Mouse (Mus musculus) thymus, postnatal 4 days (tissue): ENCODE results near the gene Cox7a1.

Experiments
- DNase-seq: peaks from one replicate; pipeline ENCODE4 v3.0.0; 2021

The Cox7a1 gene

DNA sequence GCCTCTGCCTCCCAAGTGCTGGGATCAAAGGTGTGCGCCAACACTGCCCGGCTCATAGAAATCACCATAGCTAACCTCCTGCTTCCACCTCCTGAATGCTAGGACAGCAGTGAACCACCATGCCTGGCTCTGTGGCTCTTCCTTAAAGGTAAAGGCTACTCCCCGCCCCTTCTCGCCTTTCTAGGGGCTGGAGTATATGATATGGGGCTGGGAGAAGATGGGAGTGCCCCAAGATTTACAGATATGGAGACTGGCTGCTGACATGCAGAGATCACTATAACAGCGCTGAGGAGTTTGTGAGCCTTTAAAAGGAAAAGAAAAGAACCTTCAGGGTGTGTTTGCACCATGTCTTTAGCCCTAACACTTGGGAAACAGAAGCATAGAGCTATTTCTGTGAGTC lies 38.3 kb downstream of the Cox7a1 start:
- DNase-seq, result no peak

GRCm38 (mm10) chr7:30224206-30224605 lies 40.3 kb downstream of the Cox7a1 start:
- no peak for DNase-seq

DNA sequence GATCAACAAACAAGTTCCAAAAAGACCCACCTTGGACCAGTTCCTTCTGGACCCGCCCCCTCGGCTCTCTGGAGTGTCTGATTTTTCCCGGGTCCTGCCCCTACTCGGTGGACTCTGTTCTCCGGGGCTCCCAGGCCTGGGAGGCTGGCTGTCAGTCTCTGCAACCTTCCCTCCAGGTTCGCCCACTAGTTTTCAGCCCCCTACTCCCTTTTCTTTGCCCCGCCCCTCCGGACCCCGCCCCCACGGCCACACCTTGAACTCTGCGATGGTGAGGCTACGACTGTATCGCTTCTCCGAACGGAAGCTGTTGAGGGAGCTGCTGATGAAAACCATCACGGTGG lies 47.4 kb downstream of the Cox7a1 start:
- DNase-seq, result no peak

DNA sequence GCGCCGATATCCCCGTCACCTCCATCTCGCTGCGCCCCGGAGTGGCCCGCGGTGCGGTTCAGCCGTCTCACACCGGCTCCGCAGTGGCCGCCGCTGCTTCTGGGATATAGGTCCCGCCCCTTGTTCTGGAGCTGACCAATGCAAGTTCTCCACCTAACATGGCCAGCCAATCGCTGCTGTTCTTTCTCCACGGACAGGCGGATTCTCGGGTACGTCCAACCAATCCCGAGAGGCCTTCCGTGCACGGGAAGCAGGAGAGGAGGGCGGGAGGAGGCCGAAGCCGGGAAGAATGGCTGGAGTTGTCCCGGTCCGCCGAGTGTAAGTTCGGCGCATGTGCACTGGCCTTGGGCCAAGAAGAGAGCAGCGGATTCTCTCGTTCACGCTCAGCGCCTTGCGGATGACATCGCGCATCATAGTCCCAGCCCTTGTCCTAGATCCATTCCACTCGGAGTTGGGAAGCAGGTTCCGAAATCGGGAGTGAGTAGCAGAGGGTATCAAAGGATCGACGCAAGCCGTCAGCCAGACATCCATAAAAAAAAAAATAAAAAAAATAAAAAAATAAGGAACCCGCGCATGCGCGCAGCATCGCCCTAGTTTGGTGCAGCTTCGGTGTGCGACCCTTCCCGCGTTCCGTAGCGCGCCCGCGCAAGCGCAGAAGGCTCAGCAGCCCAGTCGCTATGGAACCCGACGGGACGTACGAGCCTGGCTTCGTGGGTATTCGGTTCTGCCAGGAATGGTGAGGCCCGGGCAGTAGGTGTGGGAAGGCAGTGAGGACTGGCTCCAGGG lies 47.9 kb downstream of the Cox7a1 start, which contains the start of the genes Polr2i and Tbcb:
Polr2i (plus strand) TSS at position 280 of the 786 bp plus-strand sequence.
Tbcb (minus strand) TSS at position 604 of the 786 bp plus-strand sequence.
- peak; percentile 98 for DNase-seq

GRCm38 (mm10) chr7:30232631-30233148 lies 48.7 kb downstream of the Cox7a1 start:
- DNase-seq, result peak; percentile 81

GRCm38 (mm10) chr7:30233387-30233786 lies 49.4 kb downstream of the Cox7a1 start:
- peak; percentile 32 for DNase-seq

GRCm38 (mm10) chr7:30234276-30234858 lies 50.4 kb downstream of the Cox7a1 start:
- DNase-seq, result no peak

DNA sequence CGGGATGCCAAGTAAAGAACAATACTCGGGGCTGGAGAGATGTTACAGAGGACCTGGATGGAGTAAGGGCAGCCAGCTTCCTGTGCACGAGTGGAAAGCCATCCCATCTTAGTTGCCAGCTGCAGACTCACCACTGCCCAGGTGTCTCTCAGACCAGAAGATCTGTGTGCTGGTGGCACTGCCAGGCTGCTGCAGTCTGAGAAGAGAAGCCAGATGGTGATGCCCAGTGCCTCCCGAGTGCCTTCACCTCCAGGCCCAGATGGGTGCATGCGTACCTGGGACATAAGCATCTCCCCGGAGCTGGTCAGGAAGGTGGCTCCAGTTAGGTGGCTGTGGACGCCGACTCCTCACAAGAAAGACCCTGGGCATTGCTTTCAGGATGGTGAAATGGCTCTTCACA lies 51.1 kb downstream of the Cox7a1 start:
- DNase-seq, result no peak

DNA sequence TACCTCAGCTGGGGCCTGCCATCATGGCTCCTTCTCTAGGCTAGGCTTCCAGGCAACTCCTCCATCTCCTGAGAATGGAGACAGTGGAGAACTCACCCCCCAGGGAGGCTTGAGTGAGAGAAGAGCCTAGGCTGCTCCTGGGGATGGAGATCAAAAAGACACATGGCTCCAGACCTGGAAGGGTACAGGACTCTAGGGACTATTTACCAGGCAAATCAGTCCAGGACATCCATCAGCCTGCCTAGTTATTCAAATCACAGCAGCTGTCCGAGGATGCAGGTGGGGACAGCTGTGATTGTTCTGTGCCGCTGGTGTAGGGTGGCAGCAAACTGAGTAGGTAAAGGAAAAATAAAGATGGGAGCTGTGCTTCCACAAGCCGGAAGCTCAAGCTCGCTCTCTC lies 51.7 kb downstream of the Cox7a1 start, which contains the start of gene Ovol3:
Ovol3 (minus strand) TSS at position 101 of the 400 bp plus-strand sequence.
- DNase-seq, result no peak
